Mouse (Mus musculus): ENCODE results near the gene Apoa1. TPM values are rescaled to one million over a fixed set of nuclear protein-coding genes. Genes with fewer than 3 reads are reported as not detected.

Gene Apoa1
- total RNA-seq, 1 experiment from 2014 or later: not detected

Other genes starting within 250 kb of the Apoa1 start
- gene Pafah1b2, start 215.9 kb upstream of the Apoa1 start, total RNA-seq (2017): 105 and 106 TPM in 2 replicates
- 24.3 and 27.4 TPM in 2 replicates for gene Sik3, start 215.8 kb upstream of the Apoa1 start, total RNA-seq (2017)
- not detected in 2 replicates for gene Apoc3, start 7.1 kb downstream of the Apoa1 start, total RNA-seq (2017)
- gene Apoa4, start 12.1 kb downstream of the Apoa1 start, total RNA-seq (2017): not detected in 2 replicates
- not detected in 2 replicates for gene Apoa5, start 40.1 kb downstream of the Apoa1 start, total RNA-seq (2017)
- gene Zpr1, start 44.5 kb downstream of the Apoa1 start, total RNA-seq (2017): 59.3 and 82.4 TPM in 2 replicates
- gene Bud13, start 54.4 kb downstream of the Apoa1 start, total RNA-seq (2017): 20.6 TPM in 2 replicates
- not detected in 2 replicates for gene 4931429L15Rik, start 91.4 kb downstream of the Apoa1 start, total RNA-seq (2017)